Mouse (Mus musculus) embryo, embryonic 9.5 days (tissue): Measurements from ENCODE around the gene Mrpl9.

Source experiments
- DNase-seq: peaks from one replicate; pipeline ENCODE4 v3.0.0-alpha.2; 2017; ENCODE audit errors: extremely low spot score

Gene Mrpl9

GRCm38 (mm10) chr3:94465632-94466430, 22.7 kb downstream of the Mrpl9 start:
- no peak for DNase-seq

GRCm38 (mm10) chr3:94468931-94469330, 25.8 kb downstream of the Mrpl9 start:
- DNase-seq, result no peak

- DNase-seq, result peak; percentile 80
Observed at GRCm38 (mm10) chr3:94472447-94473114, 29.5 kb downstream of the Mrpl9 start.

GRCm38 (mm10) chr3:94473115-94473505, 30.0 kb downstream of the Mrpl9 start:
- DNase-seq, result no peak

- DNase-seq, result no peak
Observed at GRCm38 (mm10) chr3:94473567-94474232, 30.6 kb downstream of the Mrpl9 start.

GRCm38 (mm10) chr3:94476301-94477035, 33.4 kb downstream of the Mrpl9 start:
- DNase-seq, result no peak

GRCm38 (mm10) chr3:94477444-94477843, 34.3 kb downstream of the Mrpl9 start:
- no peak for DNase-seq

- peak; percentile 68 for DNase-seq
Observed at GRCm38 (mm10) chr3:94477981-94478422, 34.9 kb downstream of the Mrpl9 start, which contains the start of gene Celf3. Celf3 (plus strand) TSS chr3:94478295.

GRCm38 (mm10) chr3:94478591-94479169, 35.6 kb downstream of the Mrpl9 start:
- DNase-seq, result no peak

- no peak for DNase-seq
Observed at GRCm38 (mm10) chr3:94479564-94479963, 36.4 kb downstream of the Mrpl9 start.

GRCm38 (mm10) chr3:94480291-94480884, 37.3 kb downstream of the Mrpl9 start, which contains the start of gene Riiad1:
Riiad1 (minus strand) TSS chr3:94480341.
- no peak for DNase-seq

- DNase-seq, result no peak
Observed at GRCm38 (mm10) chr3:94481429-94481828, 38.3 kb downstream of the Mrpl9 start.

- no peak for DNase-seq
Observed at GRCm38 (mm10) chr3:94482764-94483385, 39.8 kb downstream of the Mrpl9 start.

GRCm38 (mm10) chr3:94483790-94484439, 40.8 kb downstream of the Mrpl9 start:
- DNase-seq, result peak; percentile 86

GRCm38 (mm10) chr3:94485922-94486321, 42.8 kb downstream of the Mrpl9 start:
- DNase-seq, result no peak

- DNase-seq, result no peak
Observed at GRCm38 (mm10) chr3:94487581-94487980, 44.5 kb downstream of the Mrpl9 start.

- DNase-seq, result no peak
Observed at GRCm38 (mm10) chr3:94497162-94497561, 54.0 kb downstream of the Mrpl9 start.
